Comparison of ENCODE assay signal across 32 mouse cellular contexts in genomic region chr17:55821566-55821965, GRCm38 (mm10).
"Had no signal": no experiment of that assay in that cellular context is flagged by ENCODE, and none has a peak within 500 bp of the region (broad histone marks: within the 10 kb centered on the region; RNA-seq: fewer than 3 reads in every experiment).

No protein-coding gene starts in this region.

- H3K9ac ChIP-seq: limb, embryonic 12.5 days; limb, embryonic 13.5 days; limb, embryonic 15.5 days; liver, embryonic 12.5 days; liver, embryonic 13.5 days; liver, embryonic 14.5 days; liver, embryonic 15.5 days; liver, postnatal 0 days; lung, embryonic 14.5 days; lung, embryonic 15.5 days; midbrain, embryonic 12.5 days; midbrain, embryonic 13.5 days; midbrain, embryonic 15.5 days; neural tube, embryonic 12.5 days had no signal

- H3K36me3 ChIP-seq: limb, embryonic 10.5 days; limb, embryonic 12.5 days; limb, embryonic 13.5 days; limb, embryonic 15.5 days; liver, embryonic 12.5 days; liver, embryonic 13.5 days; liver, embryonic 15.5 days; lung, embryonic 15.5 days; midbrain, embryonic 10.5 days; midbrain, embryonic 12.5 days; midbrain, embryonic 13.5 days; midbrain, embryonic 15.5 days; neural tube, embryonic 12.5 days had no signal

- H3K27ac ChIP-seq: limb, embryonic 10.5 days; limb, embryonic 12.5 days; limb, embryonic 13.5 days; limb, embryonic 15.5 days; liver, embryonic 12.5 days; liver, embryonic 13.5 days; liver, embryonic 14.5 days; liver, embryonic 15.5 days; lung, embryonic 15.5 days; macrophage; midbrain, embryonic 10.5 days; midbrain, embryonic 12.5 days; midbrain, embryonic 13.5 days; midbrain, embryonic 15.5 days; neural tube, embryonic 12.5 days had no signal

- ATAC-seq: liver, embryonic 12.5 days; liver, postnatal 0 days; lung, postnatal 0 days; midbrain, embryonic 13.5 days; midbrain, embryonic 15.5 days; midbrain, embryonic 16.5 days had no signal

- H3K4me2 ChIP-seq: limb, embryonic 12.5 days; limb, embryonic 13.5 days; limb, embryonic 15.5 days; liver, embryonic 11.5 days; liver, embryonic 12.5 days; liver, embryonic 13.5 days; liver, embryonic 15.5 days; lung, embryonic 14.5 days; lung, embryonic 15.5 days; midbrain, embryonic 11.5 days; midbrain, embryonic 12.5 days; midbrain, embryonic 13.5 days; midbrain, embryonic 15.5 days; neural tube, embryonic 12.5 days had no signal

- H3K27me3 ChIP-seq: limb, embryonic 12.5 days; limb, embryonic 13.5 days; limb, embryonic 15.5 days; liver, embryonic 12.5 days; liver, embryonic 13.5 days; liver, embryonic 15.5 days; lung, embryonic 15.5 days; megakaryocyte, embryonic 14.5 days; midbrain, embryonic 12.5 days; midbrain, embryonic 13.5 days; midbrain, embryonic 15.5 days; neural tube, embryonic 12.5 days had no signal

- H3K4me1 ChIP-seq: limb, embryonic 10.5 days; limb, embryonic 12.5 days; limb, embryonic 13.5 days; limb, embryonic 15.5 days; liver, embryonic 12.5 days; liver, embryonic 13.5 days; liver, embryonic 15.5 days; lung, embryonic 15.5 days; megakaryocyte, embryonic 14.5 days; midbrain, embryonic 10.5 days; midbrain, embryonic 12.5 days; midbrain, embryonic 13.5 days; midbrain, embryonic 15.5 days; neural tube, embryonic 12.5 days had no signal

- DNase-seq: left cerebral cortex, postnatal 4 days; liver; liver, embryonic 13.5 days; liver, postnatal 0 days; lung, adult 18-20 months; lung, adult 2 months; lung, embryonic 14.5 days; lung, postnatal 10 days; lung, postnatal 14 days; lung, postnatal 36 days; lung, postnatal 4 days; midbrain, embryonic 14.5 days had no signal

- H3K4me3 ChIP-seq: limb, embryonic 10.5 days; limb, embryonic 12.5 days; limb, embryonic 13.5 days; limb, embryonic 15.5 days; liver, embryonic 12.5 days; liver, embryonic 13.5 days; liver, embryonic 15.5 days; lung, embryonic 15.5 days; megakaryocyte, embryonic 14.5 days; midbrain, embryonic 10.5 days; midbrain, embryonic 12.5 days; midbrain, embryonic 13.5 days; midbrain, embryonic 15.5 days; myocyte; neural tube, embryonic 12.5 days had no signal

- H3K9me3 ChIP-seq: limb, embryonic 10.5 days; limb, embryonic 12.5 days; limb, embryonic 13.5 days; limb, embryonic 15.5 days; liver, embryonic 12.5 days; liver, embryonic 13.5 days; liver, embryonic 15.5 days; lung, embryonic 15.5 days; megakaryocyte, embryonic 14.5 days; midbrain, embryonic 10.5 days; midbrain, embryonic 12.5 days; midbrain, embryonic 13.5 days; midbrain, embryonic 15.5 days; neural tube, embryonic 12.5 days had no signal
